Mouse (Mus musculus) thymus, adult 2 months (tissue): ENCODE measurements around the gene Vti1a.

Experiments
- CTCF ChIP-seq: fragments of 200-500 bp; IDR thresholded peaks from 2 replicates; pipeline ENCODE4 v1.5.1; 2012; ENCODE audit warnings: mild to moderate bottlenecking, control low read depth, low read length, moderate library complexity, borderline replicate concordance; ENCODE audit not compliant: control insufficient read depth, poor library complexity, insufficient read depth; ENCODE audit errors: extremely low read depth
- POLR2A ChIP-seq: fragments of 200-500 bp; IDR thresholded peaks from 2 replicates; pipeline ENCODE4 v1.6.1; 2012; ENCODE audit warnings: mild to moderate bottlenecking, low read length, control low read depth, moderate library complexity; ENCODE audit not compliant: control insufficient read depth, poor library complexity, insufficient read depth; ENCODE audit errors: extremely low read depth

GRCm38 (mm10) chr19:55422311-55423064 is 106.4 kb downstream of the Vti1a start:
- TF ChIP-seq CTCF, result no peak
- no peak for TF ChIP-seq POLR2A
